13 mouse cellular contexts compared by ENCODE assay signal in genomic region chr7:31163666-31164577, GRCm38 (mm10).
"Had no signal": no experiment of that assay in that cellular context is flagged by ENCODE, and none has a peak within 500 bp of the region (broad histone marks: within the 10 kb centered on the region; RNA-seq: fewer than 3 reads in every experiment).

No protein-coding gene starts in this region.

- DNase-seq: kidney, postnatal 14 days; lung, adult 2 months; lung, postnatal 36 days; right cerebral cortex, postnatal 14 days had no signal

- H3K4me3 ChIP-seq: kidney, embryonic 15.5 days; limb, embryonic 10.5 days; liver, embryonic 15.5 days; midbrain, embryonic 10.5 days; midbrain, embryonic 15.5 days; neural tube, embryonic 12.5 days; stomach, embryonic 15.5 days had no signal

- H3K4me1 ChIP-seq: midbrain, embryonic 15.5 days; neural tube, embryonic 12.5 days; stomach, embryonic 15.5 days had no signal

- H3K27ac ChIP-seq: kidney, embryonic 15.5 days; limb, embryonic 10.5 days; liver, embryonic 15.5 days; midbrain, embryonic 10.5 days; midbrain, embryonic 15.5 days; neural tube, embryonic 12.5 days; stomach, embryonic 15.5 days had no signal

- H3K9me3 ChIP-seq: limb, embryonic 10.5 days; liver, embryonic 15.5 days; midbrain, embryonic 10.5 days; midbrain, embryonic 15.5 days; neural tube, embryonic 12.5 days; stomach, embryonic 15.5 days had no signal

- H3K27me3 ChIP-seq: kidney, embryonic 15.5 days; liver, embryonic 15.5 days; midbrain, embryonic 15.5 days; neural tube, embryonic 12.5 days; stomach, embryonic 15.5 days had no signal

- H3K36me3 ChIP-seq: kidney, embryonic 15.5 days; limb, embryonic 10.5 days; liver, embryonic 15.5 days; midbrain, embryonic 10.5 days; midbrain, embryonic 15.5 days; neural tube, embryonic 12.5 days; stomach, embryonic 15.5 days had no signal

- H3K9ac ChIP-seq: kidney, embryonic 15.5 days; liver, embryonic 15.5 days; midbrain, embryonic 15.5 days; neural tube, embryonic 12.5 days; stomach, embryonic 15.5 days had no signal

- ATAC-seq: lung, postnatal 0 days; midbrain, embryonic 15.5 days had no signal

- H3K4me2 ChIP-seq: kidney, embryonic 15.5 days; liver, embryonic 11.5 days; liver, embryonic 15.5 days; midbrain, embryonic 15.5 days; neural tube, embryonic 12.5 days; stomach, embryonic 15.5 days had no signal
